Mouse (Mus musculus): ENCODE data around the gene Ccdc63. TPM values are rescaled to one million over a fixed set of nuclear protein-coding genes. Genes with fewer than 3 reads are reported as not detected.

The Ccdc63 gene
- total and polyA plus RNA-seq, 2 experiments from 2014 or later: 0.26 TPM; not detected in 1

- Histone ChIP-seq H3K9ac (replicated peaks; ENCODE audit: low read depth, low read length) (peak overlapping the region; percentile 67; the same call in 1 of the 2 replicates), H3K27ac (ENCODE audit: low read depth) (peak overlapping the region; percentile 93), H3K9me3 (replicated peaks; ENCODE audit: control insufficient read depth, low read length) (no peaks in the 10 kb centered on the region), H3K4me1 (ENCODE audit: control insufficient read depth, insufficient read depth) (peaks cover 8% of the 10 kb centered on the region), H3K4me3 (ENCODE audit: low read depth, low read length) (peak overlapping the region; percentile 41), H3K4me2 (ENCODE audit: low read depth, low read length) (peak overlapping the region; percentile 57; the same call in 1 of the 2 replicates), H3K27me3 (ENCODE audit: control insufficient read depth, insufficient read depth, low read length) (no peaks in the 10 kb centered on the region), H3K36me3 (replicated peaks; ENCODE audit: control insufficient read depth, insufficient read depth, low read length) (peaks cover 10% of the 10 kb centered on the region; the same call in 1 of the 2 replicates)
- ATAC-seq (ENCODE audit: insufficient read depth, low read depth): peak; percentile 86
- peak; percentile 91 for DNase-seq (ENCODE audit: low spot score)
- WGBS: 31% methylated on average over 11 of the region's 11 CpGs
- TF ChIP-seq EP300 (IDR thresholded peaks at IDR 0.05; ENCODE audit: low read depth) (peak; percentile 96), CTCF (IDR thresholded peaks at IDR 0.05; ENCODE audit: low read depth) (peak; percentile 32; the same call in 1 of the 2 replicates)
Measured at GRCm38 (mm10) chr5:122092794-122093193, 47.8 kb downstream of the Ccdc63 start.

GRCm38 (mm10) chr5:122091070-122091469 is 49.6 kb downstream of the Ccdc63 start:
- TF ChIP-seq EP300 (IDR thresholded peaks at IDR 0.05; ENCODE audit: low read depth) (no peak), CTCF (IDR thresholded peaks at IDR 0.05; ENCODE audit: low read depth) (peak; percentile 89)
- WGBS: 19% methylated on average over 15 of the region's 15 CpGs
- Histone ChIP-seq H3K27me3 (ENCODE audit: control insufficient read depth, insufficient read depth, low read length) (no peaks in the 10 kb centered on the region), H3K4me1 (ENCODE audit: control insufficient read depth, insufficient read depth) (peaks cover 9% of the 10 kb centered on the region), H3K9ac (replicated peaks; ENCODE audit: low read depth, low read length) (no peak overlapping the region), H3K27ac (ENCODE audit: low read depth) (peak overlapping the region; percentile 93; the same call in 1 of the 2 replicates), H3K9me3 (replicated peaks; ENCODE audit: control insufficient read depth, low read length) (no peaks in the 10 kb centered on the region), H3K36me3 (replicated peaks; ENCODE audit: control insufficient read depth, insufficient read depth, low read length) (peaks cover 6% of the 10 kb centered on the region; the same call in 1 of the 2 replicates), H3K4me3 (ENCODE audit: low read depth, low read length) (no peak overlapping the region), H3K4me2 (ENCODE audit: low read depth, low read length) (no peak overlapping the region)
- DNase-seq (ENCODE audit: low spot score) (peak; percentile 31), ATAC-seq (ENCODE audit: insufficient read depth, low read depth) (no peak)

- no peak for TF ChIP-seq CTCF (IDR thresholded peaks at IDR 0.05; ENCODE audit: low read depth)
- TF ChIP-seq EP300 (IDR thresholded peaks at IDR 0.05; ENCODE audit: low read depth): no peak
- Histone ChIP-seq H3K27me3 (ENCODE audit: control insufficient read depth, insufficient read depth, low read length) (no peaks in the 10 kb centered on the region), H3K9me3 (replicated peaks; ENCODE audit: control insufficient read depth, low read length) (no peaks in the 10 kb centered on the region), H3K4me2 (ENCODE audit: low read depth, low read length) (no peak overlapping the region), H3K9ac (replicated peaks; ENCODE audit: low read depth, low read length) (no peak overlapping the region), H3K4me1 (ENCODE audit: control insufficient read depth, insufficient read depth) (peaks cover 19% of the 10 kb centered on the region), H3K27ac (ENCODE audit: low read depth) (no peak overlapping the region), H3K4me3 (ENCODE audit: low read depth, low read length) (no peak overlapping the region), H3K36me3 (replicated peaks; ENCODE audit: control insufficient read depth, insufficient read depth, low read length) (no peaks in the 10 kb centered on the region)
- WGBS: 81% methylated on average over 8 of the region's 8 CpGs
- ATAC-seq (ENCODE audit: insufficient read depth, low read depth): no peak
- DNase-seq (ENCODE audit: low spot score): no peak
Measured at GRCm38 (mm10) chr5:122089664-122090063, 51.0 kb downstream of the Ccdc63 start.

- no peak overlapping the region for H3K4me3 ChIP-seq (ENCODE audit: low read depth, low read length)
- no peak overlapping the region for H3K9ac ChIP-seq (replicated peaks; ENCODE audit: low read depth, low read length)
- peaks cover 19% of the 10 kb centered on the region for H3K4me1 ChIP-seq (ENCODE audit: control insufficient read depth, insufficient read depth)
- WGBS: 3% methylated on average over 5 of the region's 5 CpGs
- no peak overlapping the region for H3K27ac ChIP-seq (ENCODE audit: low read depth)
- no peaks in the 10 kb centered on the region for H3K9me3 ChIP-seq (replicated peaks; ENCODE audit: control insufficient read depth, low read length)
- H3K36me3 ChIP-seq (replicated peaks; ENCODE audit: control insufficient read depth, insufficient read depth, low read length): no peaks in the 10 kb centered on the region
- TF ChIP-seq CTCF (IDR thresholded peaks at IDR 0.05; ENCODE audit: low read depth) (peak; percentile 97), EP300 (IDR thresholded peaks at IDR 0.05; ENCODE audit: low read depth) (no peak)
- H3K4me2 ChIP-seq (ENCODE audit: low read depth, low read length): no peak overlapping the region
- no peaks in the 10 kb centered on the region for H3K27me3 ChIP-seq (ENCODE audit: control insufficient read depth, insufficient read depth, low read length)
- peak; percentile 92 for DNase-seq (ENCODE audit: low spot score)
- ATAC-seq (ENCODE audit: insufficient read depth, low read depth): 0 out of 2 replicates have a peak, but pooled peaks have one; percentile 11
Measured at GRCm38 (mm10) chr5:122088917-122089316, 51.7 kb downstream of the Ccdc63 start.

GRCm38 (mm10) chr5:122086121-122086520 is 54.5 kb downstream of the Ccdc63 start:
- no peak overlapping the region for H3K4me3 ChIP-seq (ENCODE audit: low read depth, low read length)
- no peaks in the 10 kb centered on the region for H3K36me3 ChIP-seq (replicated peaks; ENCODE audit: control insufficient read depth, insufficient read depth, low read length)
- H3K4me1 ChIP-seq (ENCODE audit: control insufficient read depth, insufficient read depth): peaks cover 10% of the 10 kb centered on the region; the same call in 1 of the 2 replicates
- H3K9me3 ChIP-seq (replicated peaks; ENCODE audit: control insufficient read depth, low read length): no peaks in the 10 kb centered on the region
- TF ChIP-seq CTCF (IDR thresholded peaks at IDR 0.05; ENCODE audit: low read depth) (no peak), EP300 (IDR thresholded peaks at IDR 0.05; ENCODE audit: low read depth) (no peak)
- H3K27me3 ChIP-seq (ENCODE audit: control insufficient read depth, insufficient read depth, low read length): no peaks in the 10 kb centered on the region
- no peak for DNase-seq (ENCODE audit: low spot score)
- no peak overlapping the region; the same call in 1 of the 2 replicates for H3K4me2 ChIP-seq (ENCODE audit: low read depth, low read length)
- H3K9ac ChIP-seq (replicated peaks; ENCODE audit: low read depth, low read length): peak overlapping the region; percentile 46; the same call in 1 of the 2 replicates
- H3K27ac ChIP-seq (ENCODE audit: low read depth): peak overlapping the region; percentile 30; the same call in 1 of the 2 replicates
- ATAC-seq (ENCODE audit: insufficient read depth, low read depth): no peak
- 25% methylated on average over 3 of the region's 3 CpGs for WGBS

- H3K9me3 ChIP-seq (replicated peaks; ENCODE audit: control insufficient read depth, low read length): no peaks in the 10 kb centered on the region
- ATAC-seq (ENCODE audit: insufficient read depth, low read depth) (no peak), DNase-seq (ENCODE audit: low spot score) (no peak)
- H3K27me3 ChIP-seq (ENCODE audit: control insufficient read depth, insufficient read depth, low read length): no peaks in the 10 kb centered on the region
- H3K36me3 ChIP-seq (replicated peaks; ENCODE audit: control insufficient read depth, insufficient read depth, low read length): no peaks in the 10 kb centered on the region
- WGBS: 49% methylated on average over 7 of the region's 7 CpGs
- H3K4me1 ChIP-seq (ENCODE audit: control insufficient read depth, insufficient read depth): peaks cover 10% of the 10 kb centered on the region; the same call in 1 of the 2 replicates
- TF ChIP-seq EP300 (IDR thresholded peaks at IDR 0.05; ENCODE audit: low read depth) (no peak), CTCF (IDR thresholded peaks at IDR 0.05; ENCODE audit: low read depth) (no peak)
- peak overlapping the region; percentile 46; the same call in 1 of the 2 replicates for H3K9ac ChIP-seq (replicated peaks; ENCODE audit: low read depth, low read length)
- H3K4me2 ChIP-seq (ENCODE audit: low read depth, low read length): peak overlapping the region; percentile 47
- no peak overlapping the region for H3K4me3 ChIP-seq (ENCODE audit: low read depth, low read length)
- H3K27ac ChIP-seq (ENCODE audit: low read depth): peak overlapping the region; percentile 35; the same call in 1 of the 2 replicates
Measured at GRCm38 (mm10) chr5:122085291-122085690, 55.3 kb downstream of the Ccdc63 start.

Measured in heart, postnatal 0 days (tissue).